ENCODE assay signal across 11 mouse cellular contexts in the genomic region with DNA sequence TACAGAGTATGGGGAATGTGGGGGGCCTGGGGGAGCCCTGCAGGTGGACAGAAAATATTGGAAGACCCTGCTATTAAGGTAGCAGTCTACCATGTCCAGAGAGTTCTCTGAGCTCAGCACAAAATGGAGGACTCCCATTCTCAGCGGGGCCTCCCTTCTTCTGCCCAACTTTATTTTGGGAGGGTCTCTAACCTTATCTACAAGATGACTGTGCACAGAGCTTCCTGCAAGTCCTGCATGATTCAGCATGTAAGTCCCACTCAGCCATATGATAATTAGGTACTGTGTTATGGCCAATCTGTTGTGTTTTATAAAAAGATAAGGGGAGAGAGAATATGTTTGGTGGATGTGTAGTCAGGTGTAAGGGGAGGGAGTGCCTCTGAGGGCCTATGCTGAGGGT.
"Had no signal": no experiment of that assay in that cellular context is flagged by ENCODE, and none has a peak within 500 bp of the region (broad histone marks: within the 10 kb centered on the region; RNA-seq: fewer than 3 reads in every experiment).

No protein-coding gene starts in this region.

- H3K9ac ChIP-seq: kidney, embryonic 15.5 days; limb, embryonic 13.5 days; liver, embryonic 15.5 days; lung, embryonic 15.5 days; midbrain, embryonic 12.5 days; neural tube, embryonic 13.5 days had no signal

- DNase-seq: kidney, adult 2 months; kidney, postnatal 14 days; left cerebral cortex, postnatal 4 days; right cerebral cortex, postnatal 25 days had no signal

- ATAC-seq: midbrain, embryonic 16.5 days had no signal

- H3K27ac ChIP-seq: kidney, embryonic 15.5 days; limb, embryonic 13.5 days; liver, embryonic 15.5 days; lung, embryonic 15.5 days; midbrain, embryonic 12.5 days; neural tube, embryonic 13.5 days had no signal

- H3K9me3 ChIP-seq: kidney, embryonic 15.5 days; limb, embryonic 13.5 days; liver, embryonic 15.5 days; lung, embryonic 15.5 days; midbrain, embryonic 12.5 days; neural tube, embryonic 13.5 days had no signal

- H3K4me1 ChIP-seq: midbrain, embryonic 12.5 days; neural tube, embryonic 13.5 days had no signal

- H3K4me3 ChIP-seq: kidney, embryonic 15.5 days; limb, embryonic 13.5 days; liver, embryonic 15.5 days; lung, embryonic 15.5 days; midbrain, embryonic 12.5 days; neural tube, embryonic 13.5 days had no signal

- H3K27me3 ChIP-seq: kidney, embryonic 15.5 days; limb, embryonic 13.5 days; liver, embryonic 15.5 days; lung, embryonic 15.5 days; midbrain, embryonic 12.5 days; neural tube, embryonic 13.5 days had no signal

- H3K36me3 ChIP-seq: kidney, embryonic 15.5 days; limb, embryonic 13.5 days; liver, embryonic 15.5 days; lung, embryonic 15.5 days; midbrain, embryonic 12.5 days; neural tube, embryonic 13.5 days had no signal

- H3K4me2 ChIP-seq: kidney, embryonic 15.5 days; limb, embryonic 13.5 days; liver, embryonic 15.5 days; lung, embryonic 15.5 days; midbrain, embryonic 12.5 days; neural tube, embryonic 13.5 days had no signal
